Mouse (Mus musculus): ENCODE data around the gene Nceh1.
A peak's percentile ranks its signal among the peaks of the same experiment; 100 is the strongest.
"Not testable (repeated sequence)": the region's sequence is repeated elsewhere in the genome, so short reads cannot be mapped to it uniquely, and the experiment has no call there.

Gene Nceh1

GRCm38 (mm10) chr3:27228530-27229309 is 46.0 kb downstream of the Nceh1 start:
- DNase-seq (ENCODE audit: low read depth, low spot score): peak; percentile 9

GRCm38 (mm10) chr3:27233361-27233760 is 50.6 kb downstream of the Nceh1 start:
- DNase-seq (ENCODE audit: low read depth, low spot score): no peak

- DNase-seq (ENCODE audit: low read depth, low spot score): no peak
Measured at GRCm38 (mm10) chr3:27233841-27234240, 51.1 kb downstream of the Nceh1 start.

- no peak for DNase-seq (ENCODE audit: low read depth, low spot score)
Measured at GRCm38 (mm10) chr3:27234976-27235375, 52.2 kb downstream of the Nceh1 start.

GRCm38 (mm10) chr3:27237226-27237625 is 54.5 kb downstream of the Nceh1 start:
- DNase-seq (ENCODE audit: low read depth, low spot score): peak; percentile 69

GRCm38 (mm10) chr3:27238563-27238962 is 55.8 kb downstream of the Nceh1 start:
- no peak for DNase-seq (ENCODE audit: low read depth, low spot score)

GRCm38 (mm10) chr3:27239568-27239967 is 56.8 kb downstream of the Nceh1 start:
- DNase-seq (ENCODE audit: low read depth, low spot score): no peak

- no peak for DNase-seq (ENCODE audit: low read depth, low spot score)
Measured at GRCm38 (mm10) chr3:27241864-27242263, 59.1 kb downstream of the Nceh1 start.

- DNase-seq (ENCODE audit: low read depth, low spot score): no peak
Measured at GRCm38 (mm10) chr3:27246166-27246565, 63.4 kb downstream of the Nceh1 start.

- DNase-seq (ENCODE audit: low read depth, low spot score): no peak
Measured at GRCm38 (mm10) chr3:27247785-27248184, 65.0 kb downstream of the Nceh1 start.

GRCm38 (mm10) chr3:27249030-27249429 is 66.3 kb downstream of the Nceh1 start:
- no peak for DNase-seq (ENCODE audit: low read depth, low spot score)

- DNase-seq (ENCODE audit: low read depth, low spot score): no peak
Measured at GRCm38 (mm10) chr3:27250936-27251335, 68.2 kb downstream of the Nceh1 start.

- DNase-seq (ENCODE audit: low read depth, low spot score): peak; percentile 26
Measured at GRCm38 (mm10) chr3:27258461-27258860, 75.7 kb downstream of the Nceh1 start.

- no peak for DNase-seq (ENCODE audit: low read depth, low spot score)
Measured at GRCm38 (mm10) chr3:27260393-27260792, 77.6 kb downstream of the Nceh1 start.

GRCm38 (mm10) chr3:27267327-27267726 is 84.6 kb downstream of the Nceh1 start:
- no peak for DNase-seq (ENCODE audit: low read depth, low spot score)

- DNase-seq (ENCODE audit: low read depth, low spot score): no peak
Measured at GRCm38 (mm10) chr3:27267887-27268286, 85.1 kb downstream of the Nceh1 start.

- no peak for DNase-seq (ENCODE audit: low read depth, low spot score)
Measured at GRCm38 (mm10) chr3:27269151-27269550, 86.4 kb downstream of the Nceh1 start.

GRCm38 (mm10) chr3:27270160-27270962 is 87.6 kb downstream of the Nceh1 start:
- peak; percentile 36 for DNase-seq (ENCODE audit: low read depth, low spot score)

- no peak for DNase-seq (ENCODE audit: low read depth, low spot score)
Measured at GRCm38 (mm10) chr3:27272926-27273745, 90.4 kb downstream of the Nceh1 start.

GRCm38 (mm10) chr3:27279286-27279925 is 96.6 kb downstream of the Nceh1 start:
- not testable (repeated sequence) for DNase-seq (ENCODE audit: low read depth, low spot score)

- DNase-seq (ENCODE audit: low read depth, low spot score): peak; percentile 38
Measured at GRCm38 (mm10) chr3:27280280-27280749, 97.5 kb downstream of the Nceh1 start.

All from CD4-positive helper T cell, adult 2 months (primary cell).